Mouse (Mus musculus) thymus, postnatal 10 days (tissue): ENCODE results near the gene Samhd1.

ENCODE experiments used
- DNase-seq, 2 experiments: peaks; one replicate each; pipeline ENCODE4 v3.0.0; 2021; ENCODE audit warnings: low spot score in 2 of 2

Samhd1 gene

DNA sequence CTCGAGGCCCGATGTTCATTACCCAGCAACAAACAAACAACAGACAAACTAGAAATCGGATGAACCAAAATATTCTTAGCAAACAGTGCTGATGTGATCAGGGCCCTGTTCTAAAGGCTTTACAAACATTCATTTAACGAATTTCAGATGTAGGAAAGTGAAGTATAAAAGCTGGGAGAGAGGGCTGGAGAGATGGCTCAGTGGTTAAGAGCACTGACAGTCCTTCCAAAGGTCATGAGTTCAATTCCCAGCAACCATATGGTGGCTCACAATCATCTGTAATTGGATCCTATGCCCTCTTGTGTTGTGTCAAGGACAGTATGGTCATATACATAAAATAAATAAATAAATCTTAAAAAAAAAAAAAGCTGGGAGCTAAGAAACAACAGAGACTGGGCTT lies 1.1 kb upstream of the Samhd1 start:
- no peak for DNase-seq

DNA sequence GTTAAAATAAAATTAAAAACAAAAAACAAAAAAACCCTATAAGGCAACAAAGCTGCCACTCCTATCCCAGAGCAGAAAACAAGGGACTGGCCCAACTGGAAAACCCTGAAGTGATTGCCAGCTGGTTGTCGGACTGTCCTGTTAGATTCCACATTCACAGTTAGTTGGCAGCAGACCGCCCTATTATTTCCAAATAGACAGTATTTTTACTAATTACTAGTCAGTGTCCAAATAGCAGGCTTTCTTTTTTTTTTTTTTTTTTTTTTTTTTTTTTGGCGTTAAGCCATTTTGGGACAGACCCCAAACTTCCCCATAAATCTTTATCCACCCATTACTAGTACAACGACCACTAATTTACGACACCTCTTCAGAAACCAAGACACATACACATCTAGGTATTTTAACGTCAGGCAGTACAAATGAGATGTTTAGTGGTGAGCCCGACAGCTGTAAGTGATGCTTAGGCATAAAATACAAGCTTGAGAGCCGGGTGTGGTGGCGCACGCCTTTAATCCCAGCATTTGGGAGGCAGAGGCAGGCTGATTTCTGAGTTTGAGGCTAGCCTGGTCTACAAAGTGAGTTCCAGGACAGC lies 560 bp upstream of the Samhd1 start:
- no peak for DNase-seq

DNA sequence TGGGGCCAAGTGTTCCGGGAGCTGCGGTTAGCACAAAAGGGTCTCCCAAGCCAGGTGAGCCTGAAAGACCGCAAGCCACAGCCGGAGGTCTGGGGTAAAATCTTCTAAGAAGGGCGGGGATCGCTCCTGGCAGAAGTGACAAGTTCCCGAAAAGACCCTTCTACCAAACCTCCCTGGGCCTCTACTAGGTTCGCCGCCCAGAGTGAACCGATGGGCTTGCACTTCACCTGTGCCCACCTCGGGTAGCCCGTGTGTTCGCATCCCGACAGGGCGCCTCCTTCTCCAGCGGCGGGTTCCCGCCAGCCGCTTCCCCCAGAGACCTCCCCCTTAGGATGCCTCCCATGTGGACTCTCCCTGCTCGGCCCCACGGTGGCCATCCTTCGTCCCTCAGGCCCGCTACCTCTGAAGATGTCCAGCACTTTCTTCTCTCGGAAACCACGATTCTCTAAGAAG lies 560 bp downstream of the Samhd1 start:
- peak; percentile 9 to 15 for DNase-seq

DNA sequence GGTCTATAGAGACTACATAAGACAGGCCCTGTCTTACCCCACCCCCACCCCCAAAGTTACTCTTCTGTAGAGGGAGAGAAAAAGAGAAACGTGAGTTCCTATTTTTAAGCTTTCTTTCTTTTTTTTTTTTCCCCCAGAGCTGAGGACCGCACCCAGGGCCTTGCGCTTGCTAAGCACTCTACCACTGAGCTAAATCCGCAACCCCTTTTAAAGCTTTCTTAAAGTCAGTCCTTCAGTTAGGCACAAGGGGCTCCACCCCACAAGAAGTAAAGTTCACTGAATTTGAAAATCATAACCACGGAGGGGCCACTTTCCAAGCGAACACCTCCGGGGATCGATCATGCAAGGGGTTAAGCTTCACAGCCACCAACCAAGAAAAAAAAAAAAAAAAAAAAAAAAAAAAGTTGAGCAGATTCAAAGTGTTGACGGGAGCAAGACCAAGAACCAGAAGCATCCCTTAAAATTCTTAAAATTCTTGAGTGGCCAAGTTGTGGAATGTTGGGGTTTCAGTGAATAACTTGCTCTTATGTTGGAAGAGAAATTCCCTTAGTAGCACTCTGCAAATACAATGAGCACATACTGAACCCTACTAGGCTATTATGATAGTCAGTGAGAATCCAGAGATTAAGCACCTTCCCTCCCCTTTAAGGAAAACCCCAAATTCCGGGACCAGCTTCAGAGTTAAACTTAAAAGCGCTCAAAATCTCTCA lies 1.1 kb downstream of the Samhd1 start:
- no peak for DNase-seq

GRCm38 (mm10) chr2:157132686-157133540 lies 2.2 kb downstream of the Samhd1 start:
- no peak for DNase-seq

- DNase-seq: no peak
Observed at GRCm38 (mm10) chr2:157132086-157132485, 3.0 kb downstream of the Samhd1 start.

DNA sequence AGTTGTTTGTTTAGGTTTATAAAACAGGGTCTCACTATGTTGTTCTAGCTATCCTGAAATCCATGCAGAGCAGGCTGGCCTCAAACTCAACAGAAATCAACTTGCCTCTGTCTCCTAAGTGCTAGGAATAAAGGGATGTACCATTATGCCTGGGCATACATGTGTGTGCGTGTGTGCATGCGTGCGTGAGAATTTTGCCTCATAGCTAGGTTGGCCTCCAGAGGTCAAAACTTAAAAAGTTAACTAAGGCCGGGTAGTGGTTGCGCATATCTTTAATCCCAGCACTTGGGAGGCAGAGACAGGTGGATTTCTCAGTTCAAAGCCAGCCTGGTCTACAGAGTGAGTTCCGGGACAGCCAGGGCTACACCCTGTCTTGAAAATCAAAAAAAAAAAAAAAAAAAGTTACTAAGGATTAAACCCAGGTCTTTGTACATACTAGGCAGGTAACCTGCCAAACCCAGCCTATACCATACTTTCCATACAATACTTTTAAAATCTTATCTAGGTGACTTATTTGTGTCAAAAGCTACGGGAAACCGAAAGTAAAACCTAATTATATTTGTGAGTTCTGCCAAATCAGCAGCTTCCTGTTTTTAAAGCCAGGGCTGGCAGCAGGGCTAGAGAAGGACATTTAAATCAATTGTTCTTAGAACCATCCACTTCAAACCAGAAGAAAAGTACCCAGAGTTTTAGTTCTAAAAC lies 4.1 kb downstream of the Samhd1 start:
- no peak for DNase-seq

GRCm38 (mm10) chr2:157129601-157130164 lies 5.4 kb downstream of the Samhd1 start:
- no peak for DNase-seq

- no peak for DNase-seq
Observed at GRCm38 (mm10) chr2:157129096-157129495, 6.0 kb downstream of the Samhd1 start.

GRCm38 (mm10) chr2:157128072-157128471 lies 7.0 kb downstream of the Samhd1 start:
- no peak for DNase-seq

GRCm38 (mm10) chr2:157127370-157127769 lies 7.7 kb downstream of the Samhd1 start:
- no peak for DNase-seq

DNA sequence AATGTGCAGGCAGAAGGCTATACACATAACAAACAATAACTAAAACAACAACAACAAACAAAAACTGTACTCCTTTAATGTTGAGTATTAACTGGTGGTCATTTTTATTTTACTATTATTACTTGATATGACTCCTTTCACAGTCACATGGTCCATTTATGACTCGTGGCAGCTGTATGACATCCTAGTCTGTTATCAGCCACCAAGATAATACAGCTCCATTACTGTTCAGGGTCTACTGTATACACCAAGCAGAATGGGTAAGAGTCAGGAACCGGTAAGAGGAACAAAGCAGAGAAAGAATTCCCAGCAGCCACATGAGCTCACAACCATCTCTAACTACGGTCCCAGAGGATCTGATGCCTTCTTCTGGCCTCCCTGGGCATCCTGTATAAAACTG lies 9.8 kb downstream of the Samhd1 start:
- DNase-seq: no peak

DNA sequence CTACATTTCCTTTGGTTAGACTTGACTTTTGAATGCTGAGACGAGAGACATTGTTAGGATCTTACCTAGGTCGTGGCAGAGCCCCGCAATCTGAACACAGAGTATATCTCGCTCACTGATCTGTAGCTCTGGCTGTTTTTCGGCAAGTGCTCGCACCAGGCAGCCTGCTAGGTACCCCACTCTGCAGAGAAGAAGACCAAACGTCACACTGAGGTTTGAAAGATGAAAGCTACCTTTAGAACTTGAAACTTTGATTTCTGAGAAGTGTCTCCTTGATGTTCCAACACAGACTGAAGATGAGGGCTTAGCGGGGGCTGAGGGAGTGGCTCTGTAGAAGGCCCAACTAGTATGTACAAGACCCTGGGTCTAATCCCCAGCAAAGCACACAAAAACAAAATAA lies 13.3 kb downstream of the Samhd1 start:
- peak; percentile 26 to 29 for DNase-seq

DNA sequence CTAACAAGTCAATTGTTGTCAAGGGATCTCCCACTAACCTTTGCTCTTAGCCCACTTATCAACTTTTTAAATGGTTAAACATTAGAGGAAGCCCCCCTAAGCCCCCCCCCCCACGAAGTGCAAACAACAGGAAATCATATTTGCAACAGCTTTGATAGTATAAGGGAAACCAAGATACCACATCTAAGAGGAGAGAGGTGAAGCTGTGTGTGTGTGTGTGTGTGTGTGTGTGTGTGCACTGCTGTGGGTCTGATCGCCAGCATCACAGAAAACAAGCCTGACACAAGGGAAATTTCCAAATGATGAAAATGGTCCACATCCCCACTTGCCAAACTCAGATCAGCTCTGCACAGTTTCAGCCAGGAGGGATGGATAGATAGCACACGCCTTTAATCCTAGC lies 16.0 kb downstream of the Samhd1 start:
- DNase-seq: peak in 1 of 2 experiments; percentile 25

DNA sequence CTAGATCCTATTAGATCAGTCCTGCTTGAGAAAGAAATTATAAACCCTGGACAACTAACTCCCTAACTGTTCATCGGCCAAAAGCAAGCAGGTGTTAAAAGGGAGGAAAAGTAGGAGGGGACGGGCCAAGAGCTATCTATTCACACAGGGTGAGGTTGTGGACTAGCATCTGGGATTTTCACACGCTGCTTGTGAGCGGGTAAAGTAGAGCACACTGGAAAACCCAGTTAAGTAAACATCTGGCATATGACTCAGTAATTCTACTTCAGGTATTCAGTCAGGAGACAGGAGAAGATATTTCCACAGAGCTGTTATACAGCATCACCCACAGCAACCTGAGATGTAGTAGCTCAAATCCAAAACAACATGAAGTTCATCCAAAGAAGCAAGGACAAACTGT lies 16.5 kb downstream of the Samhd1 start:
- DNase-seq: no peak

GRCm38 (mm10) chr2:157116964-157117363 lies 18.1 kb downstream of the Samhd1 start:
- DNase-seq: peak in 1 of 2 experiments; percentile 32

DNA sequence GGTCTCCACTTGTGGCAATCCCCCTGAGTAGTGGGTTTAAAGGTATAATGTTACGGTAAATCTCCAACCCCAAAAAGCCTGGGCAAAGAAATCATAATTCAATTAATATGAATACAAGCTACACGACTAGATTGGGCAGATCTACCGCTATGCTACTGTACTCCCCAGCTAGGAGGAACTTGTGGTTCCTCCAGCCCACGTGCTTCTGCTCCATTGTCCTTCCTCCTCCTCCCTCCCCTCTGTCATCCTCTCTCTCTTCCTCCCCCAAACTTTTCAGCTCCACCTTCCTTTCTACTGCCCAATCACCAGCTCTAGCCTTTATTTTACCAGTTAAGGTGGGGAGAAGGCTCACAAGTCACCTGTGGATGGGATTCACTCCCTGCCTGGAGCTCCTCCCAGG lies 26.8 kb downstream of the Samhd1 start:
- no peak for DNase-seq

DNA sequence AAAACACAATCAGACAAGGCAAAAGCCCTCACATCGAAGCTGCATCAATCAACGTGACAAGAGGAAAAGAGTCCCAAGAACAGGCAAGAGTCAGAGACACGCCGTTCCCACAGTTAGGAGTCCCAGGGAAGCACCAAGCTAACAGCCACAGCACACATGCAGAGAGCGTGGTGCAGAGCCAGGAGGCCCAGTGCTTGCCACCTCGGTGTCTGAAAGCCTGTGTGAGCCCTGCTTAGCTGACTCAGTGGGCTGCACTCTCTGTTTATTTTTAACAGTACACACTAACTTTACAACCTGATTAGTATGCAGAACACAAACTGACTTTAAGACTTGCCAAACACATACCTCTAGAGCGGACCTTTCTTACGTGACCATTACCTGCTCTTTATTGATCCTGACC lies 30.6 kb downstream of the Samhd1 start:
- no peak for DNase-seq

GRCm38 (mm10) chr2:157102256-157102655 lies 32.8 kb downstream of the Samhd1 start:
- no peak for DNase-seq

DNA sequence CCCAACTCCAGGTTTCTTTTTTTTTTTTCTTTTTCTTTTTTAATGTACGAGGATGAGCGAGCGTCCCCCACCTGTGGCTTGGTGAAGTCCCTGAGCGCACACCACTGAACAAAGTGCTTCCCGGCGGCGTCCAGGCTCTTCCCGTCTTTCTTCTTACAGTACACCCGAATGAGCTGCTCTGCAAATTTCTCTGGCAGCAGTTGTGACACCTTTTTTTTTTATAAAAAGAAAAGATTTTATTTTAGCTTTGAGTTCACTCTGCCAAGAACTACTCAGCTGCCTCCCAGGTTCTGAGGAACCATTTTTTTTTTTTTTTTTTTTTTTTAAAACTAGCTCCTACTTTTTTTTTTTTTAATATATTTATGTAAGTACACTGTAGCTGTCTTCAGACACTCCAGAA lies 33.4 kb downstream of the Samhd1 start:
- no peak for DNase-seq

- no peak for DNase-seq
Observed at GRCm38 (mm10) chr2:157100319-157100605, 34.8 kb downstream of the Samhd1 start.
